Mouse (Mus musculus) right cerebral cortex, adult 18-20 months (tissue): Measurements from ENCODE around the gene Hgf.

ENCODE experiments used
- DNase-seq: peaks from one replicate; pipeline ENCODE4 v3.0.0; 2022; ENCODE audit warnings: mixed read lengths

Gene Hgf

DNA sequence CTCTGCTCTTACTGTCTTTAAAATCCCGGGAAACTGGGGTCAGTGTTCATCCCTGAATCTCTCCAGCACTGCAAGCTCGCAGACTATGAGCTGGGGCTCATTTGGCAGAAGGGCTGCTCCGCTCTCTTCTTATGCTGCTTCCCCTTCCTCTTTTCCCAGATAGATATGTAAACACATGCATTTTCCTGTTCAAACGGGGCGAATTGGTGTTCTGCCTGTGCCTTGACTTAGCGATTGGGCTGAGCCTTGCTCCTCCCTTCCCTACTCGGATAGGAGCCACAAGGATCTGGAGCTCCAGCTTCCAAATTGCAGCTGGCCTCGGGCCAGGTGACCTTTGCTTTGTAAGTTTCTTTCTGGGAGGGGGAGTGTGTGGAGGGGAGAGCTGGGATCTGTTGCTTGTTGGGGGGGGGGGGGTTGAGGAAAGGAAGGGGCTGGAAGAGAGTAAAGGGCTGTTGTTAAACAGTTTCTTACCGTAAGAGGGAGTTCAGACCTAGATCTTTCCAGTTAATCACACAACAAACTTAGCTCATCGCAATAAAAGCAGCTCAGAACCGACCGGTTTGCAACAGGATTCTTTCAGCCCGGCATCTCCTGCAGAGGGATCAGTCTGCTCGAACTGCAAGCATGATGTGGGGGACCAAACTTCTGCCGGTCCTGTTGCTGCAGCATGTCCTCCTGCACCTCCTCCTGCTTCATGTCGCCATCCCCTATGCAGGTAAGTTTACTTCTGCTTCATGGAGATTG lies at the start of gene Hgf:
Hgf (plus strand) TSS at position 192 of the 744 bp plus-strand sequence.
- no peak for DNase-seq

DNA sequence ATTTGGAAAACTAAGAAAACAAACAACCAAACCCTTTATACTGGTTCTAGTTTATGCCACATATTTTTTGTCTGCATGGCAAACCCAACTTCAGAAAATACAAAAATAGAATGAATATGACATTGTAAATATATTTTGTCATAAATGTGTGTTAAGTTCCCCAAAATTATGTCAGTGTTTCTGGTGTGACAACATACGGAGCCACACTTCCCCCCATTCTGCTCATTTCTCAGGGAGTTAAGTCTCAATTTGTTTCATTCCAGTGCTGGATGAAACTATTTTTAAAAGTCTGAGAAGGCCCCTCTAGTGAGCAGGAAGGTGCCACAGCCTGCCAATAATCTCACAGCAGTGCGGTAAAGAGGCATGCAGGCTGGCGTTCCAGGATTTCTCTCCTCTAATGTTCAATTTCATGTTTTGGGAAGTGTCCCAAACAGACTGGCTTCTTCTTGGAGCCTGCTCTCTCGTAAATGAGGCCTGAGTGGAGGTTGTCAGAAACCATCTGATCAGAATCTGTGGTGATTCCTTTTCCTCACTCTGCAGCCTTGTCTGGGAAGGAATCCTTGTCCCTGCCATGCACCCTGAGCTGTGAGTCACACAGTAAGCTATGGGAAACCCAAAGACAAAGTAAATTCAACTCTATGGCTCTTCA lies 46.5 kb upstream of the Hgf start:
- no peak for DNase-seq

DNA sequence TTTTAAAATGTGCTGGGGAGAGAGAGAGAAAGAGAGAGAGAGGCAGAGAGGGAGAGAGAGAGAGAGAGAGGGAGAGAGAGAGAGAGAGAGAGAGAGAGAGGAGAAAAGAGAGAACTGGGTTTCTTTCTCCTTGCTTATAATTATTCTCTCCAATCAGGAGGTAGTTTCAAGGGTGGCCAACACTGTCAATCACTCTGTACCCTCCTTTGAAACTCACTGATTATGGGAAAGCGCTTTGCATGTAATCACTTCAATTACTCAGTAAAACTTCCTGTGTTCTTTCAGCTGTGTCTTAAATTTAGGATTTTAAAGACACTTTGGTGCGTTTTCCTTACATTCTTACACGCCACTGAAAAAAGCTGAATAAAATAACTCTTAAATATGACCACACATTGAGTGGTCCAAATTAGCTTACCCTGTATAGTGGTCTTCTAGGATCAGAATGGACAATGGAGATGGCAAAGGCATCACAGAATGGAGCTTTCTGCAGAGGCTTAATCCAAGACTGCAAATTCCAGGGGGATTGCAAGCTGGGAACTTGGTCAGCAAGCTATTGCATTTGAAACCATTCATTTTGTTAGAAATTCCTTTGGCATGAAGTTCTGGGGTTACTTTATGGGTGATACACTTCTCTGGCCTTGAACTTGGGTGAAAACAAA lies 21.5 kb upstream of the Hgf start:
- no peak for DNase-seq

DNA sequence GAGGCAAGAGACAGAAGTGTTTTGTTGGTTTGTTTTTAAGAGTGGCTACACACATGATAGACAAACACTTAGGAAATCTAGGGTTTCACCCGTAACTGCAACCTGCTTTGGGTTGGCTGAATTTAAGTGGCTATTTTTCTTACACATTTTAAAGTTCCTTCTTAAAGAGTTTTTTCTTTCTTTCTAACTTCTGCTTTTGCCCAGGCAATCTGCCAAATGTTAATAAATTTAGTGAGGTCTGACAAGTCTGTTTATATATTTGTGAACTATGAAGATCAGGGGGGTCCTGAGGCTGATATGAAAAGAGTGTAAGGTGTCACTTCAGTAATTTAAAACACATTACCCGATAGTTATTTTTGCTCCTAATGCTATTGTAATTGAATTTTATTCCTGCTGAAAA lies 15.2 kb upstream of the Hgf start:
- no peak for DNase-seq

DNA sequence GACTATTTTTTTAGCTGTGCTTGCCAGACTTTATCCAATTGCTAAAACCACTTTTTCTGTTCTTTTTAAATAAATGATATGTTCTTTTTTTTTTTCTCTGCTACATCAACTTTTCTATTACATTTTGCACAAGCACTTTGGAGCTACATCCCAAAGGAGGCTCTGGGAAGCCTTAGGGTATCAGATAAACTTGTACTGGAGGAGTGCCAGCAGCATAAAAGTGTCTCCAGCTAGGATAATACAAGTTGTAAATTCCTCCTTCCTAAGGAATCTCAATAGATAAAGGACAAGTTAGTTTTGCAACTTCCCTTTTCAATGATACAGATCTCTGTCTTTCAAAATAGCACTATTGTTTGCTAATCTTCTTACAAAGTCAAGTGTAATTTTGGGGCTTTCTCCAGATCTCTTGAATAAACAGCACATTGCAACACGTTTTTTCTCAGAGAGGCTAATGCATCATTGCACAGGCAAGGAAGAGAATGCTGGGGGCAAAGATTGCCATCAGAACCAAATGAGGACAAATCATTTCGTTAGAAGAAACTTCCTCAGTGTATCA lies 11.7 kb upstream of the Hgf start:
- DNase-seq: no peak

DNA sequence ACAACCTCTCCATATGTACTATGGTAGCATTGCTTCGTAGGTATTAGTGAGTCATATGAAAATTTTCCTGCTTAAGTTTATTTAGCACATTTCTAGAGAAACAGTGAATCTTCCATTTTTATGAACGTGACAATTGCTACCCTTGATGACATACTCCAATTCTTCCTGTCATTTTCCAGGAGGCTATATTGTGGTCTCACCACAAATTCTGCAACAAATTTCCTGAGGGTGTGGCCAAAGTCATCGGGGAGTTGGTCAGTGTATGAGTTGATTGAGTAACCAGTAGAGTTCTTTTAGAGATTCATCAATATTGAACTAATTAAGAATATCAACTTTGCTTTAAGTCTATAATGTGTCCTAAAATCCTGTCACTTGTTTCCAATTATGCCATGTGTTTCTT lies 5.8 kb upstream of the Hgf start:
- DNase-seq: no peak

DNA sequence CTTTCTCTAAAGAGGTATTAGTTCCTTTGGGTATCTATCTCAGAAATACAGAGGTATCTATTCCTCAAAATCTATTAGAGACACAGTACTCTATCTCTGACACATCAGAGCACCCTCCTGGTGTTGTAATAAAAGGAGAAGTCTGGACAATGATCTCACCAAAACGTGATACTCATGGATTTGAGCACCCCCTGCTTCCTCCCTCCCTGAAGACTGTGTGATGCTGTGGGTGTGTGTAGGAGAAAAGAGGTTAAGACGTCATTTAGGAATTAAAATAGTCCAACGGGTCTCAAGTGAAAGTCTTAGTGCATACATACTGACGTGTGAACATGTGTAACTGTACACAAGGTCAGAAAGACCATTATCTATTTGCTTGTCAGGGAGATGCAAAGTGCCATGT lies 648 bp upstream of the Hgf start:
- no peak for DNase-seq

DNA sequence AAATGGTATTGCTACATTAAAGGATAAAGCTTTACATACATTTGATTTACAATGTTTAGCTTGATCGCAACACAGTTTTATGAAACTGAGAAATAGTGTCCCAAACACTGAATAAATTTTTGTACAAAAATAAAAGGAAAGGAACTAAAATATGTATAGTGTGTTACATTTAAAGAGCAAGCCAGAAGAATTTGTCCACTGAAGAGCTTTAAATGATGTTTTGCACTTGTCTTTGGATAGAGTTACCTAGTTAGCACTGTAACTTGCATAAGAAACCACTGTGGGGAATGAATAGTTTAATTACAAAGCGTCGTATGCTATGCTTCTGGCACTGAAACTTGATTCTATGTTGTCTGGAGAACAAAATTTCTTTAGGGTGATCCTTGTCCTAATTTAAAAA lies 7.0 kb downstream of the Hgf start:
- DNase-seq: no peak

DNA sequence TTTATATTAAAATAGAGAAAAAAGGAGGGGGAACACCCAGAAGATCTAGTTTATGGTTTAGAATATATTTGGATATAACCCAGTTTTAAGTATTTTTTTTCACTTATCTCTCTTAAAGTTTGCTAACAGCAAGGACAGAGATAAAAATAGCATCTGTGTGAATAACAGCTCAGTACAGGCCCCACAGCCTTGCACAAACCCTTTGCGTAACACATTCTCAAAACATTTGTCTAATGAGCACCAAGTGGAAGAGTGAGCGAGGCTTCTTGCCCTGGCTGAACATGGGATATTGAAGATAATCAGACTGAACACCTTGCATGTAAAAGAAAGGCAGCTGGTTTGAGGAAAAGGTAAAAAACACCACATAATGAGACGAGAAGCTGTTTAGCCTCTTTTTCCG lies 15.7 kb downstream of the Hgf start:
- DNase-seq: no peak

DNA sequence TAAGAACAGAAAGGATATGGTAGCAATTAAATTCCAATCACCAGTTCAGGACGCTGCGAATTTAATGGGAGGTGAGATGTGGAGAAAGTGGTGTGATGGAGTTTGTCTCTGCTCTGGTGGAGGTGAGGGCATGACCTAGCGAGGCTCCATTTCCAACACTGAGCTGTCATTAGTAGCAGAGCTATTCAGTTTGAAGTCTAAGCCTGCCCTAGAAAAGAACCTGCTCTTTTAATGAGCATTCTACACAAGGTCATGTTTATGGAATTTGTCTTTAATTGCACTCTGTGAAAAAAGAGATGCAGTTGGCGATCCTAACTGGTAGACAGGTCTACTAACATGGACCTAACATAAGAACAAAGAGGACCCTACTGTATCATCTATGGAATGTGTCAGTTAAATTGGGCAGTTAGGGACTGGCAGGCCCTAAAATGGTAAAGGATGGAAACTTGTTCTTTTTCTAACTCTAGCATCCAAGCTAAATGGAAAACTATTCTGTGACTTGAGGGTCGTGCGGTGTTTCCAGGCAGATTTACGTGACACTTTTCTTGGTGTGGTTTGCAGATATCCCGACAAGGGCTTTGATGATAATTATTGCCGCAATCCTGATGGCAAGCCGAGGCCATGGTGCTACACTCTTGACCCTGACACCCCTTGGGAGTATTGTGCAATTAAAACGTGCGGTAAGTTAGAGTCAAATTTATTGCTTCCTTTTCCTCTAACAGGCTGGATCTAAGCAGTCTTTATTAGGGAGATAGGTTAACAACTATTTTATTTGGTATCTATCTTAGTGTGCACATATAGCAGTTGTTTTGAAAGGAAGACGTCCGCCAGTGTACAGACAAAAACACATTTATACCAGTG lies 24.8 kb downstream of the Hgf start:
- DNase-seq: no peak

DNA sequence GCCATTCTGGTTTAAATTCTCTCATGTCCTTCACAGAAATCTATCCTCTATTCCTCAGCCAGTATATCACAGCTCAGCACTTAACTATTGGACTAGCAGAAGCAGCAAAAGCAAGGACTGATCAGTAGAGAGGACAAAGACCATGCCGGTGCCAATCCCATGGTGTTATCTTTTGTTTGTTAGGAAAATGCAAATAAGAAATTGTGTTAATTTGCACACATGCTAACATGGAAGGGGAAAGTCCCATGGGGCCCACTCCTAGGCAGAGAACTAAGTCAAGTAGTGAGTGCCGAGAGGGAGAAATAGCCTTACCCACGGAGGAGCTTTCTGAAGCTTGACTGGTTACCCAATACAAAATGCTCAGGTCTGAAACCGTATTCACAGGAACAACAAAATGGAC lies 42.4 kb downstream of the Hgf start:
- DNase-seq: no peak

DNA sequence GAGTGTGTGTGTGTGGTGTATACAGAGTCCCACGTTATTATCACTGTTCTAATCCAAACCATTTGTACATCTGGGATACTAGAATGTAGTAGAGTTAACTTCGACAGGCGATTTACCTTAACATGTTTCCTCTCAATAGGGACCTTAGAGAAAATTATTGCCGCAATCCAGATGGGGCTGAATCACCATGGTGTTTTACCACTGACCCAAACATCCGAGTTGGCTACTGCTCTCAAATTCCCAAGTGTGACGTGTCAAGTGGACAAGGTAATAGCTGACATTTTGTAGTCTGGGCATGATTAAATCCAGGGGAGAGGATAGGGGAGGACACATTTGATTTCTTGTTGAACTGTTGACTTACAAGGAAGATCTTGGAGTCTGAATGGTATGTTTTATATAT lies 44.7 kb downstream of the Hgf start:
- DNase-seq: no peak

DNA sequence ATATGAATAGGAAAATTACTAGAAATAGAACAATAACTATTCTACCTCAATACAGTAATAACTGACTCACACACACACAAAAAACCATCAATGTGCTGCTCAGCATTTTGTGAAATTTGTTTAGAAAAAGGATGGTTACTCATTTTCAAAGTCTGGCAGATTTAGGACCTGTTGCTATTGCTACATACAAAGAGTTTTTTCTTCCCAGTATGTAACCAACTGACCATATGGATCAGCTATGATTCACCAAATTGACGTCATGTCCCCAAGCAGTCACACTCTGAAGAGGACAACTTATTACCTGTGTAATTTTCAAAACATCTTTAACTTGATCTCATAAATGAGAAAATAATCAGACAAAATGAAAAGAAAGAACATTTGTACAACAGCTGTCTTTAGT lies 48.2 kb downstream of the Hgf start:
- no peak for DNase-seq

DNA sequence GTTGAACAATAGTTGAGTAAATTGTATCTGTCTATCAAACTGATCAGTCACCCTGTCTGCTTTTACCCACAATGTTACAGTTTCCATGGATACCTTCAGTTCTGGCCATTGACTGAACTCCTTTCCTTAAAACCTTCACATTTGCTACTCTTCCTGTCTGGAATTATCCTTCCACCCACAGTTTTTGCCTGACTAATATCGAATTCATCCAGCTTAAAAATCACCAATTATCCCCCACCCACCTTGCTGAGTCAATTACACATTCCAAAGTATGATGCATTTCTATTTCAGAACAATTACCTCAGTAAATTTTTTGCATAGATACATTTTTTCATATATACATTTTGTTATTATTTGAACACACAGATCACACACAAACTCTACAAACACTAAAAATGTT lies 79.7 kb downstream of the Hgf start:
- DNase-seq: no peak

DNA sequence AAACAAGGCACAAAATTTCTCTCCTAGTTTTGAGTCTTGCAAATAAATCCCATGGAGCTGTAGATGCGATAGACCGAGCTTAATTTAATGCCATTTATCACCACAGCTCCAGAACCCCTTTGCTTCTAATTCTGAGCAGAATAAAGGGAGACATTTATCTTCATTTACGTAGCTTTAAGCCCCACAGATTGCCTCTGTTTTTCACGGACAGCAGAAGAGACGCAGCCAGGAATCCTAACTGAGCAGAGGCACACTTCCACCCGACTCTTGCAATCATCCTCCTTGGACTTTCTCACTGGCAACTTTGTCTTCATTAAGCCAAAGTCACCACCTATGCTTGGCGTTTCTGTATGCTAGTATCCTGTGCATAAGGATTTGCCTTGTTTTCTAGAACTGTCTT lies 93.1 kb downstream of the Hgf start:
- no peak for DNase-seq

DNA sequence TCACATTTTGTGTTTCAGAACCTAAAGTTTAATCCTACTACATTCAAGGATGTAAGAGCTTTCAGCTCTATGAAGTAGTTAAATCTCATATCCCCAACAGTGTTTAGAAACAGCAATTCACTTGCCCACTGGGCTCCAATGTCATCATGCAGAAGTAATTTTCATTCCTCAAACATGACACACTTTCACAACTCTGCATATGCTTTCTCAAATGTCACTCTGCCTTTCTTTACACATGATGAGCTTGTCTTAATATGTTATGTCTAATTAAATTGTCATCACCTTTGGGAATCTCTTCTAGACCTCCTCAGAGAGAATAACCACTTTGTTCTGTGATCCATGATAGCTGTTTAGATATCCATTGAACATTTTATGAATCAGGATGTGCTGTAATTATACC lies 94.4 kb downstream of the Hgf start:
- DNase-seq: no peak

DNA sequence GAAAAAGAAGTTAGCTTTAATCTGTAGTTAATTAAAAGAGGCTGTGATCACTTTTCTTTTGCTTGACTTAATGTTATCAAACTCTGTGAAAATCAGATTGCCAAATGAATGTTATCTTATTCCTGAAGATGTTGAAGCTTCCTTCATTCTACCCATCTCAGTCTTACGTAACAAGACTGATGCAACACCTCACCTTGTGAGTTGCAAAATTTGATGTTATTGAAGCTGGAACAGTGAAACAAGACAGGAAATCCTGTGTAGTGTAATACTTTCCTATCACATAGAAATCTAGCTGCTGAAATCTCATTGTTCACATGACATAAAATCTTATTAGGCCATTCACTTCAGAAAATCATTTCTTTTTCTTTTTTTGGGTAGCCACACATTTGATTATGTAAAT lies 96.9 kb downstream of the Hgf start:
- no peak for DNase-seq

DNA sequence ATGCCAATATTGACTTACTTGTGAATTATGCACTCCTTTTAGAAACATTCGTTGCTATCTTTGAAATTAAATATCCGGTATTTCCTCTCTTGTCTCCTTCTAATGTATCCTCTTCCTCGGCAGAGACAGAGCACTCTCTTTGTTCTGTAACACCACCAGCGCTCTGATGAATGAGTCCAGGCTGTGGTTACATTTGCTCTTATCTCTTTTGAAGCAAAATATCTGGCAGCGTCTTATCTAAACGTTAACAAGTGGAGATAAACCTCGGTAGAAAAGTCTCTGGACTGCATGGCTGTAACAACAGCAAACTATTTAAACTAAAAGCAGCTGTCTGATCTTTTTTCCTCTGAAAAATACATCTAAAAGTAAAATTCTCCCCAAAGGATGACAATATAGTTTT lies 100.7 kb downstream of the Hgf start:
- DNase-seq: no peak
